Mouse (Mus musculus) cerebellum, postnatal 36 days (tissue): ENCODE measurements around the gene Cst3.

Experiments
- DNase-seq, 2 experiments: peaks; one replicate each; pipeline ENCODE4 v3.0.0; 2021 to 2022; ENCODE audit warnings: mixed read lengths in 2 of 2

Gene Cst3

DNA sequence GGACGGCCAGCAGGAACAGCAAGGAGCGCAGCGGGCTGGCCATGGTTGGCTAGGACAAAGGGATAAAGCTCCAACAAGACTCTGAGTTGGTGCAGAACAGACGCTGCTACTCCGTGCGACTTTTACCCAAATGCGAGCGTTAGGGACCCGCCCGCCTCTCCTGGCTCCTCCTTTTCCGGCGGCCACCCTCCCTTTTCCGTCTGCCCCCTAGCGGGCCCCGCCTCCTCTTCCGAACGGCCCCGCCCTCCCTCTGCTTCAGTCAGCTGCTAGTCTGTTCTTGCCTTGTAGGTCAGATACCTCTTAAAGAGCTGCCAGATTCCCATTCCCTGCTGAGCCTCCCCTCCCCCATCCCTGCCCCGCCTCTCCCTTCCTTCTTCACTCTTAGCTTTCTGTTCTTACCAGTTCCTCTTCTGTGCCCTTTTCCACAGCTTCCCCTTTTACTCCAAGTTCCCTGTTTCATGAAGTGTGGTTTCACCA, at the start of gene Cst3:
Gene Cst3, minus strand, starts transcription at position 358 of the 477 bp plus-strand sequence.
- DNase-seq, result peak; percentile 81 to 87

DNA sequence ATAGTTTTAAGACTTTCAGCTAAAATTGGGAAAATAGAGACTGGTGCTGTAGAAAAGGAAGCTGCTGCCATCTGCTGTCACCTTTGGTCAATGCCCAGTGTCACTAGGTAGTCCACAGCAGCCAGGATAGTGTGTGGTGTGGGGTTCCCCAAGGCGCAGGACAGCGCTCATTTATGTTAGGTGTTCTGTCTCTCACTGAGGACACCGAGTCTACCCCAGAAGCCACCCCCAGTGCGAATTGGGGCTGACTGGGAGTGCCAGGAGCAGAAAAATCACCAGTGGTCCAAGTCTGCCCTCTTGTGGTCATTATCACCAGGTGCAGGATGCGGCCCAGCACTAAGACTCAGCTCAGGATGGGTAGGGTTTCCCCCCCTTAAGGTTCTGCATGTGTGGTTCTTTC, 26.8 kb upstream of the Cst3 start:
- peak; percentile 58 to 61 for DNase-seq

DNA sequence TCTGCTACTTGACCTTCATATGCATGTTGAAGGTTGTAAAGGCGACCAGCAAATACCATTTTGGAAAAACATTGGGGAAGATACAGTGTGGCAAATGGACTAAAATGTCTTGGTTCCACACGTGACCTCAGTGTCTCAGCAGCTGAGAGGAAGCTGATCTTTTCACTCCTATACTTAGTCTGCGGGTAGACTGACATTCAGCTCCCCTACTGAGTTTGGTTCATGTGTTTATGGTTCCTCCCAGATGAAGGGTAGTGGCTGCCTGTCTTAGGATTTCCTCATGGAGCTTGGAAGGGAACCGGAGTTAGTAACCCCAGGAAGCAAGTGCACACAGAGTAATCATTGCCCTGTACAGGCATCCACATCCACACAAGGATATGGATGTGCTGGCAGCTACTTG, 24.8 kb upstream of the Cst3 start:
- DNase-seq, result no peak

- DNase-seq, result no peak
These were observed 20.7 kb upstream of the Cst3 start for GRCm38 (mm10) chr2:148896219-148896618.

DNA sequence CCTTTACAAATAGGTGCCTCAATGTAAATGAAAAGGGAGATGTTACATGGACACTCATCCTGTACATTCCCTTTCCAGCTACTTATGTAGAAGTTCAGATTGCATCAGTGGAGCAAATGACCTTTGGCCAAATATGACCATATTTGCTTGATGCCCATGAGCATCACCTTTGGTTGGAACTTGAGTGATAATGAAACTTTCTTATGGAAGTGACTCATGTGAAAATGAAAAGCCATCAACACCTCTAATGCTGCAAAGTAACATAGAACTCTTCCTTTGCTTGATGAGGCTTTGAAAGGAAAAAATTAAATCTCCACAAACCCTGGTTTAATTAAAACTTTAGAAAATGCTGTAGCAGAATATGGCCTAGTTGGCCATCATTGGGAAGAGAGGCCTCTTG, 17.6 kb upstream of the Cst3 start:
- DNase-seq, result no peak

DNA sequence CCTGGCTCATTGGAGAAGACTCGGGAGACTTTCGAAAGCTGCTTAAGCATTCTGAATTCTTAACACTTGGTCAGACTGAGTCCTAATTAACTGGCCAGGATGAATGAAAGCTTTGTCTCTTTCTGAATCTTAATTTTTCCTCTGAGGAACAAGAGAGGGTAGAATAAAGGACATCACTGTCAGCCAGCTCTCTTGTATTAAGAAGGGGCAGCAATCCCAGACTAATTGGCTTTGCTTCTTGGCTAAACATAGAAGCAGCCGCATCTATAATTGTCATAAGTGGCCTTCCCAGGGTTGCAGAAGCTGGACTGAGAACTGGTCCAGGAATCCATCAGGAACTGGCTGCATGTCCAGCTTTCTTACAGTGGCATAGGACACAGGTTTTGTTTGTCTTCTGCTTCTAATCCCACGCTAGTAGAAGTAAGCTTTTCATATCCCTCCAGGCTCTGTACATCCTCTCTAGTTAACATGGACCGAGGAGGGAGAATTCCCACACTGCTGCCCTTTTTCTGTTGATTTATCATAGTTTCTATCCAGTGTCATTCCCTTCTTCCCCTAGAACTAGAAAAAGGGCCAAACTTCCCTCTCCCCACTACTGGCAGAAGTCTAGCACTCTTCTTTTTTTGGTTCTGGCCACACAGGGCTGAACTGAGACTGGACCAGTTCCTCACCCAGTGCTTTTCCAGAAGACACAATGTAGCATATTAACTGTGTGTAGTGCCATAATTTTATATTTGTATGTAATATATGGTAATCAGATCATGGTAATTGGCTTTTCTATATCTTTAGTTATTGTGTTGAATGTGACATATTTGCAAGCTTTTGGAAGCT, 14.7 kb upstream of the Cst3 start:
- no peak for DNase-seq

GRCm38 (mm10) chr2:148889331-148890010, 14.0 kb upstream of the Cst3 start:
- DNase-seq, result no peak

DNA sequence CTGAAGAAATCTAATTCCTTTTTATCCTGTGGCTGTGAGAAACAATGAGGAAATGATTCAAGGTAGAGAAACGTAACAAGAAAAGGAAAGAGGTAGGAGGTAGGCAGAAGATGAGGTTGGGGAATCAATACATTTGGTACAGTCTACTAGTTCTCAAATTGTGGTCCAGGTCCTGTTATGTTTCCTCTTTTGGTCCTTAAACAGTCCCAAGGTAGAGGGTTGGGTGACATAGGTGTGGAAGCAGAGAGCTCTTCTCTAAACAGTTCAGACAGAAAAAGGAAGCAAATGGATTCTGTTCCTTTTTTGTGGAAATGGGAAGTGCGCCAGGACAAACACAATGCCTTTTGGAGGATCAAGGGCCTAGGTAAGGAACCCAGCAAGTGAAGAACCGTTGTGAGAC, 13.4 kb upstream of the Cst3 start:
- DNase-seq, result no peak

DNA sequence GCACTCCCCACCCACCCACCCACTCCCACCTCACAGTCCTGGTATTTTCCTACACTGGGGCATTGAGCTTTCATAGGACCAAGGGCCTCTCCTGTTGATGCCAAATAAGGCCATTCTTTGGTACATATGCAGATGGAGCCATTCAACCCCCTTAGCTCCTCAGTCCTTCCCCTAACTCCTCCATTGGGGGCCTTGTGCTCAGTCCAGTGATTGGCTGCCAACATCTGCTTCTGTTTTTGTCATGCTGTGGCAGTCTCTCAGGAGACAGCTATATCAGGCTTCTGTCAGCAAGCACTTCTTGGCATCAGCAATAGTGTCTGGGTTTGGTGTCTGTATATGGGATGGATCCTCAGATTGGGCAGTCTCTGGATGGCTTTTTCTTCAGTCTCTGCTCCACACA, 9.2 kb upstream of the Cst3 start:
- DNase-seq, result no peak

- DNase-seq, result no peak
These were observed 3.7 kb upstream of the Cst3 start for GRCm38 (mm10) chr2:148879199-148879598.

DNA sequence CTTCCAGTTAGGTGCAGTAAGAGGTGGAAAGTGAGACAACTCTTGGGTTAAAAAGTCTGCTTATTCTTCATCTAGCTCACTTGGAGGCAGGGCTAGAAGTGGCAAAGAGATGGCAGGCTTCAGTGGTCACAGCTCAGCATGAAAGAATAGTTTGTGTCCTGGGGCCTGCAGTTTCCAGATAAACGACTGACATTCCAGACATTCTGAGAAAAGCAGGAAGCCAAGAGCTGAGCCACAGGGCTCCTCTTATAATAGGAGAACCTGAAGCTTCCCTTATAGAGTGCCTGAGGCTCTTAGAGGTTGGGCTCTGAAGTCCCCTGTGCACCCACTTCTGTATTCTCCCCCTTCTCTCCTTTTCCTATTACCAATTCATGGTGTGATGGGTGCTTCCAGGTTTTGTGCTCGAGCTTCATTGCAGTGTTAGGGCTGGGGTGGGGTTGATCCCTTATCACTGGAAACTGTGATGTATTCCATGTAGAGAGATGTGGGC, 3.2 kb upstream of the Cst3 start:
- no peak for DNase-seq

- no peak for DNase-seq
These were observed 1.7 kb upstream of the Cst3 start for GRCm38 (mm10) chr2:148877016-148877770.

DNA sequence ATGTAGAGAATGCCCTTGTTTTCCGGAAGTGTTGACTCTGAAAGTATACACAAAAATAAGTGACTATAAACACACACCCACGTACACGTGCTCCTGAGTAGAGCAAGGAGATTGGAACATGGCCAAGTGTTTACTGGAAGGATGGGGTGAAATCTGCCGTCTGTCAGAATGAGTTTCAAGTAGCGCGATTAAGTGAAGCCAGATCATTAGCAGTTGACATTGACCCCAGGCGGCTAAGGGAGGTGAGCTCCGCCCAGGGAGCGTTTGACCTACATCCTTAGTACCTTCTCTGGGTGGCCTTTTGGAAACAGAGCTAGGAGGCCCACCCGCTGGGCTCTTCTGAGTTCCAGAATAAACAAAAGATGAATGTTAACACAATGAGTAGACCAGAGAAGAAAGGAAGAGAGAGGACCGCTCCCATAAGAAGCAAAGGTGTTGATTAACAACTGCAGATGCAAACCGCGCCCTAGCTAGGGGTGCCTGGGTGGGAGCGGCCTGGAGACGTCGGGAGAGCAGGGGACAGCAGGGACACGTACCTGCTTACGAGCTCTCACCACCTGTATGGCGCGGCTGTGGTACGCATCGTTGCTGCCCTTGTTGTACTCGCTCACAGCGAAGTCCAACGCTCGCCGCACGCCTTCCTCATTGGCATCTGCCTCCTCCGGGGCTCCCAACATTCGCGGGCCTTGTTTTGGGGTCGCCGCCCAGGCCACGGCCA, 716 bp downstream of the Cst3 start:
- DNase-seq, result peak; percentile 21

DNA sequence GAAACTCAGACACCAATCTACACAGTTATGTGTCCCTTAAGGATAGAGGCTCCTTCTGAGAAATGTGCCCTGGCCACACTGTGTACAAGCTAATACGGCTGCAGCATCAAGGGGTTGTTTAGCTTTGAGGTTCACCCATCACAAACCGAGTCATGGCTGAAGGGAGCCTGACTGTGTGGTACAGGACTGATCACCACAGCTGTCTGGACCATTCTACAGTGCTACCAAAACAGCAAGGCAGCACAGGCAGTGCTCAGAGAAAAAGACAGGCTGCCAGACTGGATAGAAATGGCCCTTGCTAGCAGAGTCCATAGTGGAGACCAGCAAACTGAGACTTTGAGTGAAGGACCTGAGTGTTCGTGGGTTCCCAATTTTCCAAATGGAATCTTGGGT, 1.3 kb downstream of the Cst3 start:
- no peak for DNase-seq

- no peak for DNase-seq
These were observed 2.6 kb downstream of the Cst3 start for GRCm38 (mm10) chr2:148872860-148873259.

DNA sequence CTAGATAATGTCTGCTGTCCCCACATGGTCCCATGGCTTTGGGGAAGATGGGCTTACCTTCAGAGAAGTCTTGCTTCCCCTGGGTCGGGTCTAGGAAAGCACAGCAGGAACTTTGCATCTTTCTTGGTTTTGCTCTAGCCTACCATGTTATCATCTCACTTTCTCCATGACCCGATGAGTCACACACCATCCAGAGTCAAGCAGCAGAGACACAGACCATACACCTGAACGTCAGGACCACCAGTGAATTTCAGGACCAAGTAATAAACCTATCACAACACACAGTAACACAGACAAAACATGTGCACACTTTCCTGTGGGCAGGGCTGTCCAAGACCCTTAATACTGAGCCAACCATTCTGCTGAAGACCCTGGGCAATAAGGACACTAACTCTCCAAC, 5.0 kb downstream of the Cst3 start:
- no peak for DNase-seq

GRCm38 (mm10) chr2:148868959-148869358, 6.5 kb downstream of the Cst3 start:
- no peak for DNase-seq

DNA sequence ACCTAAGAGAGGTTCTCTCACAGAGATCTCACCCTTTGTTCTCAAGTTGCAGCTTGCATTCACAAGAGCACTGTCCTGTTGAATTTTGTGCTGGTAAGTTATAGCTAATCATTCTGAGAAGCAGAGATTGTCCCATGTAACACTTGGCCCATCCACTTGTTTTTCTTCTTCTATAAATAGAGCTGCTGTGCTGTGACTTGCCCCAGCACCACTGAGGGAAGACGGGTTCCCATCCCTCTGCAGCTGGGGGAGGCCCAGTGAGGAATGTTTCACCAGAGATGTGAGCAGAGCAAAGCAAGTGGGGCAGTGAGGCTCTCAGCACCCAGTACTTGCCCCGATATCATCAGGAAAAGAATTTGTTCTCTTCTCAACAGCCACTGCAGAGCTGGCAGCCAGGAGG, 10.5 kb downstream of the Cst3 start, which contains the start of gene 9230104L09Rik:
Gene 9230104L09Rik, minus strand, starts transcription at position 73 of the 400 bp plus-strand sequence.
- DNase-seq, result no peak

- no peak for DNase-seq
These were observed 13.8 kb downstream of the Cst3 start for GRCm38 (mm10) chr2:148861693-148862092.

GRCm38 (mm10) chr2:148860993-148861392, 14.5 kb downstream of the Cst3 start:
- DNase-seq, result no peak

DNA sequence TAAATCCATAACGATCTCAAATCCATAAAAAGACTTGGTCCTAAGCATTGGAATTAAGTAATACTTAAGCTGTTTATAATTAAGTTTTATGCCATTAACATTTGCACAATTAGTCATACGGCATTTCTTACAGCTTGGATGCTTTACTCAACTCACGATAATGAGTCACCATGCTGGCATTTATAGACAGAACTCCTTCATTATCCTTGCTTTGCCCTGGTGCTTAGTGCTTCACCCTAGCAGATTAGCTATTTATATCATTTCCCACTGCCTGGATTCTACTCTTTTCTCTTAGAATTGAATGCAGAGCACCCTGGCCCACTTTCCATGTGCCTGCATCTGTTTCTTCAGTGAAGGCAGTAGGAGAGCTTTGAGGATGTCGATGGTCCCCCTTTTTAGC, 18.0 kb downstream of the Cst3 start:
- no peak for DNase-seq

GRCm38 (mm10) chr2:148856630-148857400, 18.7 kb downstream of the Cst3 start:
- no peak for DNase-seq
